Mouse (Mus musculus) brown adipose tissue, adult 24 weeks (tissue): ENCODE results near the gene Srsx. TPM values are rescaled to one million over a fixed set of nuclear protein-coding genes. Genes with fewer than 3 reads are reported as not detected.
"Not testable (repeated sequence)": the region's sequence is repeated elsewhere in the genome, so short reads cannot be mapped to it uniquely, and the experiment has no call there.

Experiments
- H3K27ac ChIP-seq: fragments of 200-500 bp; replicated peaks from 2 replicates; pipeline ENCODE4 v1.5.1; 2012; ENCODE audit warnings: low read depth, mild to moderate bottlenecking, low read length
- H3K4me1 ChIP-seq: fragments of 200-500 bp; 2 replicates; pipeline ENCODE4 v1.6.1; 2012; ENCODE audit warnings: low read length, mixed read lengths; ENCODE audit not compliant: control insufficient read depth, insufficient read depth, insufficient read length
- H3K4me3 ChIP-seq: fragments of 200-500 bp; 2 replicates; pipeline ENCODE4 v1.5.1; 2012; ENCODE audit warnings: low read depth, mild to moderate bottlenecking, low read length, moderate library complexity; ENCODE audit not compliant: insufficient read depth
- polyA plus RNA-seq: library from polyadenylated mRNA; stranded (reverse); fragments of >200 nt; gene quantifications from 2 replicates; pipeline ENCODE4 v1.2.4, GENCODE M21; 2012; ENCODE audit not compliant: missing spikeins, insufficient read depth, insufficient read length

Gene Srsx
- not detected in 2 replicates for polyA plus RNA-seq

DNA sequence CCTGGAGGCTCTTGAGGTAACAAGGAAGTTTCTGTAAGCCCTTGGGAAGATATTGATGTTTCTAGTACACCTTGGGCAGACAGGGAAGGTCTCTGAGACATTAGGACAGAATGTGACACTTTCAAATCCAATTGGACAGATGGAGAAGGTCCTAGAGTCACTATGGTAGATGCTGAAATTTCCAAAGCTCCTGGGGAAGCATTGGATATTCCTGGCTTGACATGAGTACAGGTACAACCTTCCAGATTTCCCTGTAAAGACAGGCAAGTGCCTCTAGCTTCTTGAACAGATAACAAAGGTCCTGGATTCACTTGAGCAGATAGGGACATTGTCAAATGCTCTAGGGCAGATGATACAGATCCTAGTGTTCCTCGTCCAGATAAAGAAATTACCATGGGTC lies at the start of gene Srsx:
Gene Srsx (minus strand): TSS at position 101 of the 400 bp plus-strand sequence.
- H3K4me1 ChIP-seq, H3K4me3 ChIP-seq, H3K27ac ChIP-seq: not testable (repeated sequence)

- H3K4me3 ChIP-seq, H3K27ac ChIP-seq, H3K4me1 ChIP-seq: not testable (repeated sequence)
Observed at GRCm38 (mm10) chrX:123246807-123247206, 24.5 kb upstream of the Srsx start, which contains the start of gene Gm17577. Gene Gm17577, minus strand, starts transcription at chrX:123246907.

Other genes starting within 250 kb of the Srsx start
- gene Gm17521, start 192.8 kb downstream of the Srsx start, polyA plus RNA-seq: not detected in 2 replicates
- gene Cldn34c1, start 119.0 kb downstream of the Srsx start, polyA plus RNA-seq: 1.7 and 4.6 TPM in 2 replicates
- gene Gm17577, start 24.4 kb upstream of the Srsx start, polyA plus RNA-seq: not detected in 2 replicates